Mouse (Mus musculus): ENCODE measurements around the gene Cplane1.
"Not testable (repeated sequence)": the region's sequence is repeated elsewhere in the genome, so short reads cannot be mapped to it uniquely, and the experiment has no call there.

Gene Cplane1

GRCm38 (mm10) chr15:8168591-8169265 lies at the start of gene Cplane1:
Gene Cplane1, plus strand, starts transcription at chr15:8169106.
- peak; percentile 93 for DNase-seq

- no peak for DNase-seq
These were observed 39.6 kb upstream of the Cplane1 start for GRCm38 (mm10) chr15:8129281-8129680.

GRCm38 (mm10) chr15:8131268-8131667 lies 37.6 kb upstream of the Cplane1 start:
- DNase-seq = no peak

- no peak for DNase-seq
These were observed 37.1 kb upstream of the Cplane1 start for GRCm38 (mm10) chr15:8131761-8132160.

- no peak for DNase-seq
These were observed 33.3 kb upstream of the Cplane1 start for GRCm38 (mm10) chr15:8135606-8136005.

- DNase-seq = no peak
These were observed 7.1 kb upstream of the Cplane1 start for GRCm38 (mm10) chr15:8161841-8162240.

- DNase-seq = peak; percentile 56
These were observed 400 bp downstream of the Cplane1 start for GRCm38 (mm10) chr15:8169266-8169746.

- DNase-seq = no peak
These were observed 20.7 kb downstream of the Cplane1 start for GRCm38 (mm10) chr15:8189563-8189962.

GRCm38 (mm10) chr15:8190435-8190834 lies 21.5 kb downstream of the Cplane1 start:
- DNase-seq = no peak

- no peak for DNase-seq
These were observed 31.4 kb downstream of the Cplane1 start for GRCm38 (mm10) chr15:8200317-8200716.

GRCm38 (mm10) chr15:8208362-8208761 lies 39.5 kb downstream of the Cplane1 start:
- DNase-seq = no peak

GRCm38 (mm10) chr15:8214811-8215210 lies 45.9 kb downstream of the Cplane1 start:
- DNase-seq = no peak

GRCm38 (mm10) chr15:8234167-8234566 lies 65.3 kb downstream of the Cplane1 start:
- not testable (repeated sequence) for DNase-seq

GRCm38 (mm10) chr15:8265946-8266345 lies 97.0 kb downstream of the Cplane1 start:
- no peak for DNase-seq

GRCm38 (mm10) chr15:8267211-8267610 lies 98.3 kb downstream of the Cplane1 start:
- no peak for DNase-seq

- no peak for DNase-seq
These were observed 99.3 kb downstream of the Cplane1 start for GRCm38 (mm10) chr15:8268231-8268630.

GRCm38 (mm10) chr15:8271952-8272351 lies 103.0 kb downstream of the Cplane1 start:
- no peak for DNase-seq

- DNase-seq = not testable (repeated sequence)
These were observed 109.0 kb downstream of the Cplane1 start for GRCm38 (mm10) chr15:8277916-8278315.

- no peak for DNase-seq
These were observed 110.4 kb downstream of the Cplane1 start for GRCm38 (mm10) chr15:8279320-8279779.

- DNase-seq = no peak
These were observed 111.2 kb downstream of the Cplane1 start for GRCm38 (mm10) chr15:8279929-8280610.

- peak; percentile 14 for DNase-seq
These were observed 112.8 kb downstream of the Cplane1 start for GRCm38 (mm10) chr15:8281701-8282100.

- no peak for DNase-seq
These were observed 113.2 kb downstream of the Cplane1 start for GRCm38 (mm10) chr15:8282155-8282554.

- DNase-seq = no peak
These were observed 122.3 kb downstream of the Cplane1 start for GRCm38 (mm10) chr15:8291251-8291650.

- no peak for DNase-seq
These were observed 125.2 kb downstream of the Cplane1 start for GRCm38 (mm10) chr15:8294150-8294549.

Measured in right cerebral cortex, postnatal 25 days (tissue).